Mouse (Mus musculus): Measurements from ENCODE around the gene Phpt1. TPM values are rescaled to one million over a fixed set of nuclear protein-coding genes. Genes with fewer than 3 reads are reported as not detected.

The Phpt1 gene
- total and polyA plus RNA-seq, 3 experiments, result 34.7 to 73.7 TPM; not detected in 1

DNA sequence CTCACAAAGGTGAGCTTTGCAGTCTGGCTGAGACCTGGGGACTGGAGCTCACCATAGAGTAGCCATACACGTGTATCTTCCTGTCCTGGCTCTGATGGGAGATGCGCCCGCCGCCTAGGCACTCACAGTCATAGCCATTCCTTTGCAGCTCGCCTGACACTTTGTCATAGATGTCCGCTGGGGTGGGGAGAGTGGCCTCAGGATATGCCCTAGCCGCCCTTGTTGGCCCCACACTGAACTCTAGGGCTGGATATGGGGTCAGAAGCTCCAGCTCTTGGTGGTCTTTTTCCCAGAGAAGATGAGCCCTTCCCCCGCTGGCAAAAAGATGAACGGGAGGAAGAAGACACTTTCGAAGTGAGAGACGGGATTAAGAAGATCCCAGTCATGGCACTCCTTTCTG is 888 bp downstream of the Phpt1 start (continued):
- no peak for TF ChIP-seq KAT2A (conservative IDR thresholded peaks at IDR 0.05; ENCODE audit: low read depth, low read length)

DNA sequence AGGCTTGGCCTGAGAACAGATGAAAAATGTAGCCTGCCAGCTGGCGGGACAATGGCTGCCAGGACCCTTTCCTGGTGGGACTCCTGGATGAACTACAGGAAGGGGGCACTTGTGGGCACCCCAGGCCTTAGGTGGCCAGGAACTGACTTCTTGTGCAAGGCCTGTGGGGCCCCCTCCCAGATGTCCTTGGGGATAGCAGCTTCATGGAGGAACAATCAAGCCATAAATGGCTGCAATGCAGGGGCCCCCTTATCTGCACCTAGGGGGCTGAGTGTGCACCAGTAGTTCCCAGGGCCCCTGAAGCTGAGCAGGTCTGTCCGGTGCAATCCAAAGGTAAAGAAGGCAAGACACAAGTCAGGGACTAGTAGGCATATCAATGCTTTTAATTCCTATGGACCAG is 2.0 kb downstream of the Phpt1 start:
- Histone ChIP-seq H3K27me3 (ENCODE audit: control insufficient read depth in 1 of 2, insufficient read depth in 2 of 2, low read length in 2 of 2) (no peaks in the 10 kb centered on the region), H3K9ac (ENCODE audit: control insufficient read depth, low read depth, low read length, poor library complexity, severe bottlenecking) (no peak overlapping the region), H3K9me3 (replicated peaks; ENCODE audit: insufficient read depth, low read length) (no peaks in the 10 kb centered on the region), H3K27ac (ENCODE audit: control insufficient read depth, low read depth, low read length) (no peak overlapping the region), H3K4me3 (ENCODE audit: control insufficient read depth in 1 of 2, insufficient read depth in 1 of 2, low read depth in 2 of 2, low read length in 2 of 2) (no peak overlapping the region), H3K79me2 (ENCODE audit: control insufficient read depth, insufficient read depth, low read length, poor library complexity) (peaks cover 7% of the 10 kb centered on the region), H3K4me1 (ENCODE audit: control insufficient read depth in 1 of 2, insufficient read depth in 2 of 2, low read length in 2 of 2) (peaks cover 0 to 10% of the 10 kb centered on the region in 2 experiments; a peak in 1 of 4 replicates), H3K36me3 (ENCODE audit: control insufficient read depth in 1 of 2, insufficient read depth in 2 of 2, low read length in 2 of 2) (peaks cover 0 to 4% of the 10 kb centered on the region in 2 experiments; a peak in 1 of 4 replicates)
- DNase-seq (ENCODE audit: low read depth, low spot score), result no peak
- TF ChIP-seq ZKSCAN1 (IDR thresholded peaks at IDR 0.05; ENCODE audit: low read depth, low read length) (no peak), UBTF (IDR thresholded peaks at IDR 0.05; ENCODE audit: borderline replicate concordance, insufficient read depth, low read depth, low read length) (no peak), POLR2A (IDR thresholded peaks at IDR 0.05; ENCODE audit: control insufficient read depth in 1 of 2, insufficient read depth in 1 of 2, low read depth in 1 of 2, low read length in 2 of 2, poor library complexity in 1 of 2) (no peak), ZC3H11A (IDR thresholded peaks at IDR 0.05; ENCODE audit: low read depth, low read length) (no peak), JUND (IDR thresholded peaks at IDR 0.05; ENCODE audit: low read depth, low read length) (no peak), HCFC1 (IDR thresholded peaks at IDR 0.05; ENCODE audit: low read depth, low read length) (no peak), NRF1 (IDR thresholded peaks at IDR 0.05; ENCODE audit: insufficient read depth, low read depth, low read length, poor library complexity, severe bottlenecking) (no peak)

DNA sequence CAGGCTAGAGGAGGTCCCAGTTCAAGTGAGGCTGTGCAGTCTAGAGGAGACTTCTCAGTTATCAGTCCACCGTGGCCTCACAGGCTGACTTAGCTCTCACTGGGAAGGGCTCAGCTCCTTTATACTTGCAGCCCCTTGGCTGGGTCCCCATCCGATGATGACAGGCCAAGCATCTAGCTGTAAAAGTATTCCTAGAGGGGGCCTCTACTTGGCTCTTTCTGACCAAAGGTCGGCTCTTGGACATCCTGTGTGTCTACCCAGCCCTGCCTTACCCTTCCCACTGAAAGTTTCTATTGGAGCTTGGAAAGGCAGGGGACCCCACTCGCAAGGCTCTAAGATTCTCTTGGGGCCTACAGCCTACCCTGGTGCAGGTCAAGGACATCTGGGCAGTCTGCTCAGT is 3.8 kb downstream of the Phpt1 start:
- TF ChIP-seq ZMIZ1 (IDR thresholded peaks at IDR 0.05; ENCODE audit: low read depth, low read length), result no peak
- no peak for TF ChIP-seq TBP (IDR thresholded peaks at IDR 0.05; ENCODE audit: low read depth, low read length)
- no peak for TF ChIP-seq HCFC1 (IDR thresholded peaks at IDR 0.05; ENCODE audit: low read depth, low read length)
- no peak for TF ChIP-seq CTCF (IDR thresholded peaks at IDR 0.05 in 2 of 3, conservative IDR thresholded peaks at IDR 0.05 in 1 of 3; ENCODE audit: control insufficient read depth in 1 of 3, insufficient read depth in 1 of 3, low read depth in 2 of 3, low read length in 3 of 3, poor library complexity in 1 of 3, severe bottlenecking in 1 of 3)
- TF ChIP-seq ZNF384 (IDR thresholded peaks at IDR 0.05; ENCODE audit: low read depth, low read length), result no peak
- TF ChIP-seq MEF2A (IDR thresholded peaks at IDR 0.05; ENCODE audit: extremely low read depth, insufficient replicate concordance, low read depth, low read length, poor library complexity, severe bottlenecking), result no peak
- TF ChIP-seq SMC3 (IDR thresholded peaks at IDR 0.05; ENCODE audit: low read depth, low read length), result no peak
- TF ChIP-seq MXI1 (IDR thresholded peaks at IDR 0.05; ENCODE audit: low read depth, low read length), result no peak
- no peak for TF ChIP-seq TAL1 (IDR thresholded peaks at IDR 0.05; ENCODE audit: low read length)
- TF ChIP-seq CHD2 (IDR thresholded peaks at IDR 0.05; ENCODE audit: low read length), result no peak
- TF ChIP-seq BHLHE40 (IDR thresholded peaks at IDR 0.05; ENCODE audit: borderline replicate concordance, low read depth, low read length), result no peak
- TF ChIP-seq RCOR1 (IDR thresholded peaks at IDR 0.05; ENCODE audit: low read depth, low read length), result no peak
- TF ChIP-seq UBTF (IDR thresholded peaks at IDR 0.05; ENCODE audit: borderline replicate concordance, insufficient read depth, low read depth, low read length), result no peak
- no peak for TF ChIP-seq E2F4 (IDR thresholded peaks at IDR 0.05; ENCODE audit: borderline replicate concordance, low read depth, low read length)
- no peak for TF ChIP-seq POLR2A (IDR thresholded peaks at IDR 0.05; ENCODE audit: control insufficient read depth in 1 of 2, insufficient read depth in 1 of 2, low read depth in 1 of 2, low read length in 2 of 2, poor library complexity in 1 of 2)
- TF ChIP-seq RAD21 (IDR thresholded peaks at IDR 0.05; ENCODE audit: low read depth, low read length), result no peak
- TF ChIP-seq MYC (IDR thresholded peaks at IDR 0.05; ENCODE audit: low read depth, low read length), result no peak
- TF ChIP-seq EP300 (IDR thresholded peaks at IDR 0.05; ENCODE audit: low read depth in 1 of 2, low read length in 2 of 2), result no peak
- no peak for TF ChIP-seq NRF1 (IDR thresholded peaks at IDR 0.05; ENCODE audit: insufficient read depth, low read depth, low read length, poor library complexity, severe bottlenecking)
- TF ChIP-seq ZKSCAN1 (IDR thresholded peaks at IDR 0.05; ENCODE audit: low read depth, low read length), result no peak
- no peak overlapping the region for H3K9ac ChIP-seq (ENCODE audit: control insufficient read depth, low read depth, low read length, poor library complexity, severe bottlenecking)

More for the DNA sequence above, 3.8 kb downstream of the Phpt1 start:
- peaks cover 0 to 4% of the 10 kb centered on the region in 2 experiments; a peak in 1 of 4 replicates for H3K36me3 ChIP-seq (ENCODE audit: control insufficient read depth in 1 of 2, insufficient read depth in 2 of 2, low read length in 2 of 2)
- no peaks in the 10 kb centered on the region for H3K9me3 ChIP-seq (replicated peaks; ENCODE audit: insufficient read depth, low read length)
- no peaks in the 10 kb centered on the region for H3K27me3 ChIP-seq (ENCODE audit: control insufficient read depth in 1 of 2, insufficient read depth in 2 of 2, low read length in 2 of 2)
- no peak overlapping the region for H3K4me3 ChIP-seq (ENCODE audit: control insufficient read depth in 1 of 2, insufficient read depth in 1 of 2, low read depth in 2 of 2, low read length in 2 of 2)
- DNase-seq (ENCODE audit: low read depth, low spot score), result no peak
- H3K27ac ChIP-seq (ENCODE audit: control insufficient read depth, low read depth, low read length), result no peak overlapping the region
- H3K79me2 ChIP-seq (ENCODE audit: control insufficient read depth, insufficient read depth, low read length, poor library complexity), result peaks cover 7% of the 10 kb centered on the region
- H3K4me1 ChIP-seq (ENCODE audit: control insufficient read depth in 1 of 2, insufficient read depth in 2 of 2, low read length in 2 of 2), result peaks cover 0 to 8% of the 10 kb centered on the region in 2 experiments; a peak in 1 of 4 replicates
